Mouse (Mus musculus): ENCODE results near the gene Ubtd1.

- TF ChIP-seq GATA1 (IDR thresholded peaks at IDR 0.05; ENCODE audit: borderline replicate concordance, low read length): no peak
- no peak for TF ChIP-seq FLI1 (IDR thresholded peaks at IDR 0.05; ENCODE audit: low read length)
Measured at GRCm38 (mm10) chr19:42075992-42076391, 94.4 kb downstream of the Ubtd1 start.
